Mouse (Mus musculus) hindbrain, embryonic 14.5 days (tissue): ENCODE measurements around the gene Crnkl1. TPM values are rescaled to one million over a fixed set of nuclear protein-coding genes. Genes with fewer than 3 reads are reported as not detected.

Experiments
- ATAC-seq: fragments of 200-750 bp; cut with Nextera tagmentation; 2 replicates; pipeline ENCODE4 v1.8.0; 2017; ENCODE audit warnings: moderate number of reproducible peaks, mild to moderate bottlenecking, moderate TSS enrichment, moderate library complexity; ENCODE audit not compliant: low FRiP score
- DNase-seq: peaks from one replicate; pipeline ENCODE4 v3.0.0-alpha.2; 2015; ENCODE audit warnings: low spot score
- H3K27ac ChIP-seq: fragments of 300-500 bp; sonication (generic); 2 replicates; pipeline ENCODE4 v1.5.1; 2014; ENCODE audit warnings: mild to moderate bottlenecking, moderate library complexity
- H3K27me3 ChIP-seq: fragments of 300-500 bp; sonication (generic); 2 replicates; pipeline ENCODE4 v1.6.1; 2014; ENCODE audit warnings: mild to moderate bottlenecking, low read length, mixed read lengths; ENCODE audit not compliant: control insufficient read depth, insufficient read depth
- H3K36me3 ChIP-seq: fragments of 300-500 bp; sonication (generic); replicated peaks from 2 replicates; pipeline ENCODE4 v1.6.1; 2014; ENCODE audit not compliant: control insufficient read depth, insufficient read depth
- H3K4me1 ChIP-seq: fragments of 300-500 bp; sonication (generic); replicated peaks from 2 replicates; pipeline ENCODE4 v1.6.1; 2014; ENCODE audit warnings: antibody characterized with exemption, low read length, mixed read lengths; ENCODE audit not compliant: control insufficient read depth, insufficient read depth
- H3K4me2 ChIP-seq: fragments of 300-500 bp; sonication (generic); replicated peaks from 2 replicates; pipeline ENCODE4 v1.6.1; 2014; ENCODE audit warnings: mild to moderate bottlenecking, moderate library complexity
- H3K4me3 ChIP-seq: fragments of 300-500 bp; sonication (generic); replicated peaks from 2 replicates; pipeline ENCODE4 v1.5.1; 2014; ENCODE audit warnings: mild to moderate bottlenecking, low read length
- H3K9ac ChIP-seq: fragments of 300-500 bp; sonication (generic); 2 replicates; pipeline ENCODE4 v1.6.1; 2014
- H3K9me3 ChIP-seq: fragments of 300-500 bp; sonication (generic); 2 replicates; pipeline ENCODE4 v1.6.1; 2016; ENCODE audit warnings: low read length; ENCODE audit not compliant: control insufficient read depth
- WGBS: fragments of 180-500 bp; shearing (Covaris S2); extraction: QIAGEN DNeasy Blood & Tissue Kit; methylation state at CpG from one replicate; pipeline ENCODE4 v1.1.7; 2014; 5-methylcytosine and 5-hydroxymethylcytosine counted together
- polyA plus RNA-seq: library from polyadenylated mRNA; unstranded; fragments of >200 nt; fragmentation: Nextera tagmentation; extraction: Ambion mirVana; gene quantifications from 2 replicates; pipeline ENCODE4 v1.2.1, GENCODE M21; 2014

Gene Crnkl1
- polyA plus RNA-seq: 25.0 and 25.7 TPM in 2 replicates

DNA sequence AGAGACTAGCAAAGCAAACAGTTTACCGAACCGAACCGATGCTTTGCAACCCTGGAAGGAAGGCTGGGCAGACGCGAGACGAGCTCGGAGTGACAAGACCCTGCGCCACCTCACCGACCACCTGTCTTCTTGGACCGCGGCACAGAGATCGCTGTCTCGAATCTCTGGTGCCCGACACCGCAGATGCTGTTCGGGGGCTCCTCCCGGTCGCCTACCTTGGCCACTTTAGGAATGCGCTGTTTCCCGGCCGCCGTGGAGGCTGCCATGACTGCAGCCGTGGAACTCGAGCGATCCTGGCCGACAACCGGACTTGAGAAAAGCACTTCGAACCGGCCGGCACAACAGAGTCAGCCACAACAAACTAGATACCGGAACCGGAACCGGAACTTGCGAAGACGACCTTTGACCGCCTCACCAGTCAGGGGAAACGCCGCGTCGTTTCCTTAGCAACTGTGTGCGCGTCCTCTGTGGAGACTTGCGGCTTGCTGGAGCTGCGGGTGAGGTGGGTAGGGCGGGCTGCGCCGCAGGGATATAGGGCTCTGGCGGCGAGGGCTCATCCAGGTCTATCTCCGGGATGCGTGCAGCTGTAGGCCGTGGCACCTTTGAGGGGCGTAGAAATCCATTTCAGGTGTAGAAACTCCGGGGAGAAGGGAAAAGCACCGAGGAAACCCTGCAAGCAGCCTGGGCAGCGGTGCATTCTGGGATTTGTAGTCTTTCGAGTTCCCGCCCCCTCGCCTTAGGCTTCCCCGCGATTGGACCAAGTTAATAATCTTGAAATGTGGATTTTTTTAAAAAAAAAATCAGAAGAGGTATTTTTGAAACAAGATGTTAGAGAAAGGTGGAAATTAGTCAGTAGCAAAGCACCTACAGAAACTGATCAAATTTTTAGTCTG lies at the start of gene Crnkl1, which contains the start of gene Cfap61:
Gene Crnkl1, minus strand, starts transcription at position 676 of the 893 bp plus-strand sequence.
Gene Cfap61, plus strand, starts transcription at position 446 of the 893 bp plus-strand sequence.
- peak within 1 kb of the TSS; percentile 62 for H3K9ac ChIP-seq
- no peaks in the 10 kb centered on the region for H3K27me3 ChIP-seq
- H3K4me3 ChIP-seq: peak within 1 kb of the TSS; percentile 75
- H3K4me1 ChIP-seq: peaks cover 6% of the 10 kb centered on the region
- H3K36me3 ChIP-seq: peaks cover 32% of the 10 kb centered on the region
- H3K4me2 ChIP-seq: peak within 1 kb of the TSS; percentile 75
- DNase-seq (peak; percentile 96), ATAC-seq (peak; percentile 99)
- 0 out of 2 replicates have a peak within 1 kb of the TSS, but pooled peaks have one; percentile 45 for H3K27ac ChIP-seq
- WGBS: under 1% methylated on average over 61 of the region's 61 CpGs
- H3K9me3 ChIP-seq: no peaks in the 10 kb centered on the region

DNA sequence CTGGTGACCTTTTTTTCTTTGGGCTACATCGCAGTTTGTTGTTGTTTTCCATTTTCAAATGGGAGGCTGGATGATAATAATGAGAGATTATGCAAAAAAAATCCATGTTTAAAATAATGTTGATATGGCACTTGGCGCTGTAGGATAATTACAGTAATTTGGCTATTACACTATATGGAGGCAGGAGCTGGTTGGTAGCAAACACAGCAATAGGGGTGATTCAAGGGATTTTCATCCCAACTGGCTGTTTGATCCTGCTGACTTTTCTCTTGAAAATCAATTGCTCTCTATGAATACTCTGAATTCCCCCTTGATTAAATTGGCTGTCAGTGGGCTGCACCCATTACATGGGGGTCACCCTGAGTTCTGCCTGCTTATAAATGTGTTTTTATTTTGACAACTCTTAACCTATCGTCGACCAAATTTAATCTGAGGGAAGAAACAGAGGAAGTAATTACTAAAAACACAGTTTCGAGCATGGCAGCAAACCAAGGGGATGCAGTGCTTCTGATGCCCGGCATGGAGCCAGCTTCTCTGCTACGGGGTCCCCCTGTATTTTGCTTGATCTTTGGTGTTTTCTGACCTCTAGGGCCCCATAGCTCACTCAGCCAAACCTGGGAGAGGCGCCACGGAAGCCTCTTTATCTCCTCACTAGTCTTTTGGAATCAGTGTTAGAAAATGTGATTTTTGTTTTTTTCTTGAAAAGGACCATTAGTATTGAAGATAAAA lies 47.7 kb upstream of the Crnkl1 start:
- H3K9me3 ChIP-seq: no peaks in the 10 kb centered on the region
- WGBS: 53% methylated on average over 9 of the region's 9 CpGs
- peaks cover 25% of the 10 kb centered on the region for H3K4me1 ChIP-seq
- no peak overlapping the region for H3K4me3 ChIP-seq
- H3K27me3 ChIP-seq: no peaks in the 10 kb centered on the region
- DNase-seq (no peak), ATAC-seq (no peak)
- no peak overlapping the region for H3K4me2 ChIP-seq
- H3K36me3 ChIP-seq: no peaks in the 10 kb centered on the region
- no peak overlapping the region for H3K9ac ChIP-seq
- H3K27ac ChIP-seq: no peak overlapping the region

DNA sequence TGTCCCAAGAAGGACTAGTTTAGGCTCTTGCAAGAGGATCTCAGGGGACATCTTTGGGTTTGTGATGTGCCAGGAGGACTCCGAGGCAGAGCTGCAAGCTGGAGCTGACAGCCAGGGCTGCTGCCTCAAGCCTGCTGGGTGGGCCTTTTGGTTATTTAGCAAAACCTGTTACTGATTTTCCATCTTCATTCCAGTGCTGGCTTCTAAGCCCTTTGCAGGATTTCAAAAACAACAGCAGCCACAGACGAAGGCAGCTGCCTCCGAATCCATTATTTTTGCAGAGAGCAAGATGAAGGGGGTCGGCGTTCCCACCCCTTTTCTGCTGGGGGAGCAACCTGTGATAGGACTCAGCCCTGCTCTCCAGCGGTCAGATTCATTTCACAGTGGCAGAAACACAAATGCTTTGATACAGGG lies 46.9 kb upstream of the Crnkl1 start:
- Histone ChIP-seq H3K4me1 (peaks cover 25% of the 10 kb centered on the region), H3K27ac (peak overlapping the region; percentile 33; the same call in 1 of the 2 replicates), H3K4me3 (no peak overlapping the region), H3K4me2 (no peak overlapping the region), H3K27me3 (no peaks in the 10 kb centered on the region), H3K9ac (no peak overlapping the region), H3K9me3 (no peaks in the 10 kb centered on the region), H3K36me3 (no peaks in the 10 kb centered on the region)
- 12% methylated on average over 6 of the region's 6 CpGs for WGBS
- DNase-seq (no peak), ATAC-seq (no peak)

DNA sequence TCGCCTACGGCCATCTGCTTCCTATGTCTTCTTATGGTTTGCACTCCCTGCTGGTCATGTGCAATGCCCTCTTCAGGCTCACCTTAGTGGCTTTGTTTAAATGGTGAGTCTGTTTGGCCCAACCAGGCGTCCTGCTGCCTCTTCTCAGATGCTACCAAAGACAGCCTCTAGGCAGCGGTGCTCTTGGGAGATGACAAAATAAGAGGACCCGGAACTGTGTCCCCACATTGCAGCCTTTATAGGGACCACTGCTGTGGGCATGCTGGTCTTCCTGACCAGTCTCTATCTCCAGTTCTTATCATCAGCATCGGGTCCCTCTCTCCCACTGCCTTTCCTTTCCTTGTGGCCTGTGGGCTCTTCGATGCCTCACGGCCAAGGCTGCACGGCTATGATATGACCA lies 46.1 kb upstream of the Crnkl1 start:
- DNase-seq (no peak), ATAC-seq (no peak)
- H3K36me3 ChIP-seq: no peaks in the 10 kb centered on the region
- no peak overlapping the region for H3K4me3 ChIP-seq
- no peak overlapping the region for H3K9ac ChIP-seq
- H3K27me3 ChIP-seq: no peaks in the 10 kb centered on the region
- 76% methylated on average over 9 of the region's 9 CpGs for WGBS
- peaks cover 25% of the 10 kb centered on the region for H3K4me1 ChIP-seq
- no peak overlapping the region for H3K4me2 ChIP-seq
- no peak overlapping the region for H3K27ac ChIP-seq
- H3K9me3 ChIP-seq: no peaks in the 10 kb centered on the region

DNA sequence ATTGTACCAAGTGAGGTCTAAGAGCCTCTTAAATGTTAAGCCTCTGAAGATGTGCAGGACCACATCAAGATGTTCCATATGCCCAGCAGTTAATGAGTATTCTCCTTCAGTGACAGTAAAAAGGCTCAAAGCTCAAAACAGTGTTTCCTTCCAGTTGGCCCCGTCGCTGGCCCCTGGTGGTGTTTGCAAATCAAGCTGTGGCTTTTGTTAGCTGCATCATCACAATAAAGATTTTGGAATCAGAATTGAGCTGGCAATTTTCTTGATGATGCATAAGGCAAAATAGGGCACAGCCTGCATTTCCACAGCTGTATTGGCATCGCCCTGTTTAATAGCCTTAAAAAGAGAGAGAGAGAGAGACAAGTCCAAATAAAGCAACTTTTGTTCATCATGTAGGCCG lies 44.8 kb upstream of the Crnkl1 start:
- WGBS: 53% methylated on average over 4 of the region's 4 CpGs
- DNase-seq (no peak), ATAC-seq (no peak)
- no peaks in the 10 kb centered on the region for H3K27me3 ChIP-seq
- H3K4me1 ChIP-seq: peaks cover 25% of the 10 kb centered on the region
- no peaks in the 10 kb centered on the region for H3K9me3 ChIP-seq
- H3K27ac ChIP-seq: no peak overlapping the region
- no peak overlapping the region for H3K4me3 ChIP-seq
- no peaks in the 10 kb centered on the region for H3K36me3 ChIP-seq
- H3K4me2 ChIP-seq: no peak overlapping the region
- H3K9ac ChIP-seq: no peak overlapping the region

DNA sequence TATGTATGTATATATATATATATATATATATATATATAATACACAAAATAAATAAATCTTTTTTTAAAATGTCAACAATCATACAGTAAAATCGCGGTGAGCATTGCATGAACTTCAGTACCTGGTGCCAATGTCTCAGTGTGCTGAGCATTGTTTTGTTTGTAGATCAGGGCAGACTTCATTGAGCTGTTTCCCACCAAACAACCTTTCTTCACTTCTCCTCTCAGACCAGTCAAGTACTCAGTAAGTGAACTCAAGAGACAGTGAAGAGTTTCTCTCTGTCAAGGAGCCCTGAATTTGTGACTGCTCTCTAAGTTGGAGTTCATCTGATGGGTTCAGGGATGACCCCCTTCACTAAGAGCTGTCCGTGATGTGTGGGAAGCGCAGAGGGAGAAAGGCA lies 37.8 kb upstream of the Crnkl1 start:
- Histone ChIP-seq H3K4me1 (no peaks in the 10 kb centered on the region), H3K9me3 (no peaks in the 10 kb centered on the region), H3K4me2 (no peak overlapping the region), H3K27ac (no peak overlapping the region), H3K27me3 (no peaks in the 10 kb centered on the region), H3K9ac (no peak overlapping the region), H3K4me3 (no peak overlapping the region), H3K36me3 (no peaks in the 10 kb centered on the region)
- DNase-seq: no peak
- ATAC-seq: no peak
- WGBS: over 99% methylated on average over 4 of the region's 4 CpGs

DNA sequence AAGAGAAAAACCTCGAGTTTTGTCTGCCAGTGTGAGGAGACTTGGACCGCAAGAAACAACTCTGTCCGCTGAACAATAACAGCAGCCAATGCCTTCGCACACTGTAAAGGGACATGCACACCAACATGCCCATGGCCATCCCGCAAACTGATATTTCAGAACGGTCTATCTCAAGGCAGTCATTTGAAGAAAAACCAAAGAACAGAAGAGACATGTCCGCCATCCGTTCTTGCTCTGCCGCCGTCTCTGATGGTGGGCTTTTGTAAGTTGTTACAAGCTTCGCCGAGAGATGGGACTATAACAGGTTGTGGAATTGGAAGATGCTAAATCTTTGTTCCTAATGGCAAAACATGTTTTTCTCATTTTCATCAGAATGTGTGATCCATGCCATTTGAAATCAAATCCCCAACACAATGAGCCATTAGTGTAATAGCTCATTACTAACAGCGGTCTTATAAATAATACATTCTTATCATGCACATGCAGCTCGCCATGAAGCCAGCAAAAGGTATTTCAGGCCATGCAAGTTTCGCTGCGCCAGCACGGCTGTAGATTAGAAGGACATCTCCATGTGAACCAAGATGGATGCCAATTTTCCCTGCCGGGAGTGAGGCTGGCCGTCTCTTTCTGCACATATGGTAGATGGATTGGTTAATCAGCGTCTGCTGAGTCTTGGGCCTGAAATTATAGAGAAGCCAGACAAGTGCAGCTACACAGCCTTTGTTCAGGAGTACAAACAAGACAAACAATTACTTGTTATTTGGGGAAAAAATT lies 36.6 kb upstream of the Crnkl1 start:
- no peak overlapping the region for H3K9ac ChIP-seq
- H3K9me3 ChIP-seq: no peaks in the 10 kb centered on the region
- H3K27ac ChIP-seq: peak overlapping the region; percentile 5; the same call in 1 of the 2 replicates
- H3K4me1 ChIP-seq: no peaks in the 10 kb centered on the region
- 80% methylated on average over 20 of the region's 20 CpGs for WGBS
- ATAC-seq (peak; percentile 72), DNase-seq (no peak)
- no peaks in the 10 kb centered on the region for H3K27me3 ChIP-seq
- no peak overlapping the region for H3K4me2 ChIP-seq
- H3K4me3 ChIP-seq: no peak overlapping the region
- H3K36me3 ChIP-seq: no peaks in the 10 kb centered on the region

DNA sequence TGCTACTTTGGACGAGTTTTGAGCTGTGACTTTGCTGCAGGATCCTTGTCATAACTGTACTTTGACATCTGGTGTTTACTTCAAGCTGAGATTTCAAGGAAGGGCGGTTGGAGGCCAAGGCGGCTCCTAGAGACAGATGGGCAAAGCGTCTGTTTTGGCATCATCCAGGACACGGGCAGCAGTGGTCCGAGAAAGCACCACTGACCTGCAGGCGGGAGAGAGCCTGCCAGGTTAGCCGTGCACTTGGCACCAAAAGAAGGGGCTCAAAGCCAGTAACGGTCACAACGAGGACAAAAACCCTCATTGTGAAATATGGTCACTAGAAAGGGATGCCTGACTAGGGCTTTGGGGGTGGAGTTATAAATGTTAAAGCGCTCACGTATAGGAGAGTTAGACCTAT lies 35.9 kb upstream of the Crnkl1 start:
- H3K27me3 ChIP-seq: no peaks in the 10 kb centered on the region
- H3K27ac ChIP-seq: peak overlapping the region; percentile 5; the same call in 1 of the 2 replicates
- no peaks in the 10 kb centered on the region for H3K36me3 ChIP-seq
- WGBS: 72% methylated on average over 12 of the region's 12 CpGs
- no peak overlapping the region for H3K4me2 ChIP-seq
- no peak overlapping the region for H3K9ac ChIP-seq
- no peaks in the 10 kb centered on the region for H3K9me3 ChIP-seq
- no peak overlapping the region for H3K4me3 ChIP-seq
- H3K4me1 ChIP-seq: no peaks in the 10 kb centered on the region
- peak; percentile 31; the same call in 1 of the 2 replicates for ATAC-seq
- no peak for DNase-seq
